Mouse (Mus musculus) midbrain, embryonic 11.5 days (tissue): Measurements from ENCODE around the gene Olfr583. TPM values are rescaled to one million over a fixed set of nuclear protein-coding genes. Genes with fewer than 3 reads are reported as not detected.

Source experiments
- ATAC-seq: fragments of 200-750 bp; cut with Nextera tagmentation; 2 replicates; pipeline ENCODE4 v1.8.0; 2017; ENCODE audit warnings: moderate TSS enrichment, moderate library complexity; ENCODE audit not compliant: low FRiP score
- DNase-seq: peaks from one replicate; pipeline ENCODE4 v3.0.0; 2015; ENCODE audit warnings: low spot score; ENCODE audit errors: missing footprints
- H3K27ac ChIP-seq: fragments of 300-500 bp; sonication (generic); 2 replicates; pipeline ENCODE4 v1.5.1; 2014; ENCODE audit warnings: low read depth, low read length
- H3K27me3 ChIP-seq: fragments of 300-500 bp; sonication (generic); 2 replicates; pipeline ENCODE4 v1.6.1; 2014; ENCODE audit warnings: mild to moderate bottlenecking, low read length, moderate library complexity, mixed read lengths; ENCODE audit not compliant: control insufficient read depth, insufficient read depth
- H3K36me3 ChIP-seq: fragments of 300-500 bp; sonication (generic); 2 replicates; pipeline ENCODE4 v1.6.1; 2014; ENCODE audit warnings: mild to moderate bottlenecking, low read length, moderate library complexity, mixed read lengths; ENCODE audit not compliant: control insufficient read depth, insufficient read depth
- H3K4me1 ChIP-seq: fragments of 300-500 bp; sonication (generic); 2 replicates; pipeline ENCODE4 v1.6.1; 2014; ENCODE audit warnings: low read length; ENCODE audit not compliant: control insufficient read depth, insufficient read depth
- H3K4me2 ChIP-seq: fragments of 300-500 bp; sonication (generic); 2 replicates; pipeline ENCODE4 v1.6.1; 2014; ENCODE audit warnings: mild to moderate bottlenecking, moderate library complexity
- H3K4me3 ChIP-seq: fragments of 300-500 bp; sonication (generic); 2 replicates; pipeline ENCODE4 v1.5.1; 2014; ENCODE audit warnings: low read depth, low read length
- H3K9ac ChIP-seq: fragments of 300-500 bp; sonication (generic); 2 replicates; pipeline ENCODE4 v1.6.1; 2014; ENCODE audit warnings: low read length
- H3K9me3 ChIP-seq: fragments of 300-500 bp; sonication (generic); 2 replicates; pipeline ENCODE4 v1.6.1; 2016; ENCODE audit warnings: low read length; ENCODE audit not compliant: control insufficient read depth
- WGBS: fragments of 180-500 bp; shearing (Covaris S2); extraction: QIAGEN DNeasy Blood & Tissue Kit; methylation state at CpG from one replicate; pipeline ENCODE4 v1.1.7; 2014; 5-methylcytosine and 5-hydroxymethylcytosine counted together
- polyA plus RNA-seq: library from polyadenylated mRNA; unstranded; fragments of >200 nt; fragmentation: Nextera tagmentation; extraction: Ambion mirVana; gene quantifications from 2 replicates; pipeline ENCODE4 v1.2.1, GENCODE M21; 2014

Olfr583 gene
- polyA plus RNA-seq: not detected in 2 replicates

DNA sequence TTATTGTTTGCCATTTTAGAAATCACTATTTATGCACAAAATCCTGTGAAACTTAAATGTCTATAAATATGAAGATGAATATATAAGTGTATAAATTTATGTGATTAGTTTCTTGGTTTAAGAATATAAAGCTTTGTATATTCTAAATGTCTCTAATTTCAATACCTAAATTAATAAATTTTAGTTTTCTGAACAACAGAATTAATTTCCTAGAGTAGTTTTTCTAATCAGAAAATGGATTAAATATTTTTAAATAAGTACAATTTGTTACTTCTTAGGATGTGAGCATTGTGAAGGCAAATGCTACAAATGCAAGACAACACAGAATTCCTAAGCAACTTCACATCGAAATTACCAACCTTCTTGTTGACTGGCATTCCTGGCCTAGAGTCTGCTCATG, at the start of gene Olfr583:
Gene Olfr583 (plus strand): TSS at position 301 of the 400 bp plus-strand sequence.
- DNase-seq: no peak
- Histone ChIP-seq H3K4me1 (no peaks in the 10 kb centered on the region), H3K9ac (no peak within 1 kb of the TSS), H3K9me3 (no peaks in the 10 kb centered on the region), H3K27ac (no peak within 1 kb of the TSS), H3K4me3 (no peak within 1 kb of the TSS), H3K27me3 (no peaks in the 10 kb centered on the region), H3K36me3 (no peaks in the 10 kb centered on the region), H3K4me2 (no peak within 1 kb of the TSS)
- ATAC-seq: no peak
- WGBS: 88% methylated on average over 1 of the region's 1 CpGs

DNA sequence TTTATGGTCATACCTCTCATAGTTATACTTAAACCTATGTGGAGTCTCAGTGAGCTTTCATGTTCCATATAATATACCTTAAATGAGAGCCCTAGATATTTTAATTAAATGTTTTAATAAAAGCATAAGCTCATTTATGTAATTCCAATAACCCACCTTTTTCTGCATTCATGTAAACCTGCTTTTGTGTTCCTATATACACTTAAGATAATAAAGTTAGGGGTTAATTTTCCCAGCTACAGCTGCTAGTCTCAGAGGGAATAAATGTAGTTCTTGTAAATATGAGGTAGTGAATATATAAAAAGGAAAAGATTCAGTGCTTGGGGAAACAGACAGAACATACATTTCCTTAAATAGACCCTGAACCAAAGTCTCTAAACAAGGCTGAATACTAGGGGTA, 13.4 kb upstream of the Olfr583 start, which contains the start of gene Olfr582:
Gene Olfr582 (plus strand): TSS at position 301 of the 400 bp plus-strand sequence.
- Histone ChIP-seq H3K36me3 (no peaks in the 10 kb centered on the region), H3K4me3 (no peak within 1 kb of the TSS), H3K27ac (no peak within 1 kb of the TSS), H3K27me3 (no peaks in the 10 kb centered on the region), H3K4me1 (no peaks in the 10 kb centered on the region), H3K4me2 (no peak within 1 kb of the TSS), H3K9me3 (no peaks in the 10 kb centered on the region), H3K9ac (no peak within 1 kb of the TSS)
- DNase-seq: no peak
- ATAC-seq: no peak

DNA sequence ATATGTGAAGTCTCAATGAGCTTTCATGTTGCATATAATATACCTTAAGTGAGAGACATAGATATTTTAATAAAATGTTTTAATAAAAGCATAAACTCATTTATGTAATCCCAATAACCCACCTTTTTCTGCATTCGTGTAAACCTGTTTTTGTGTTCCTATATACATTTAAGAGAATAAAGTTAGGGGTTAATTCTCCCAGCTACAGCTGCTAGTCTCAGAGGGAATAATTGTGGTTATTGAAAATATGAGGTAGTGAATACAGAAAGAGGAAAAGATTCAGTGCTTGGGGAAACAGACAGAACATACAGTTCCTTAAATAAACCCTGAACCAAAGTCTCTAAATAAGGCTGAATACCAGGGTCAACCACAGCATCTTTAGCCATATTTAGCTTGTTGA, 30.5 kb downstream of the Olfr583 start, which contains the start of gene Olfr584:
Gene Olfr584 (plus strand): TSS at position 301 of the 400 bp plus-strand sequence.
- 77% methylated on average over 1 of the region's 1 CpGs for WGBS
- Histone ChIP-seq H3K27me3 (no peaks in the 10 kb centered on the region), H3K4me3 (no peak within 1 kb of the TSS), H3K9ac (no peak within 1 kb of the TSS), H3K9me3 (no peaks in the 10 kb centered on the region), H3K4me1 (no peaks in the 10 kb centered on the region), H3K4me2 (no peak within 1 kb of the TSS), H3K36me3 (no peaks in the 10 kb centered on the region), H3K27ac (no peak within 1 kb of the TSS)
- ATAC-seq (no peak), DNase-seq (no peak)

DNA sequence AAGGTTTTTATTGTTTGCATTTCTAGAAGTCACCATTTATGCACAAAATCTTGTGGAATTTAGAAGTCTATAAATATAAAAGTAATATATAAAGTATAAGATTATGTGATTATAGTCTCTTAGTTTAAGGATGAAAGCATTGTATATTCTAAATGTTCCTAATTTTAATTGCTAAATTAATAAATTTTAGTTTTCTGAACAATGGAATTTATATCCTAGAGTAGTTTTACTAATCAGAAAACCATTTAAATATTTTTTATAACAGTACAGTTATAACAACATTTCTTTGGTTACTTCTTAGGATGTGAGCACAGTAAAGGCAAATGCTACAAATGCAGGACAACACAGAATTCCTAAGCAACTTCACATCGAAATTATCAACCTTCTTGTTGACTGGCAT, 46.3 kb downstream of the Olfr583 start, which contains the start of gene Olfr585:
Gene Olfr585 (plus strand): TSS at position 301 of the 400 bp plus-strand sequence.
- H3K36me3 ChIP-seq: no peaks in the 10 kb centered on the region
- 90% methylated on average over 1 of the region's 1 CpGs for WGBS
- no peak for DNase-seq
- no peak within 1 kb of the TSS for H3K4me3 ChIP-seq
- no peaks in the 10 kb centered on the region for H3K9me3 ChIP-seq
- H3K27ac ChIP-seq: no peak within 1 kb of the TSS
- H3K4me1 ChIP-seq: no peaks in the 10 kb centered on the region
- H3K9ac ChIP-seq: no peak within 1 kb of the TSS
- H3K4me2 ChIP-seq: no peak within 1 kb of the TSS
- no peaks in the 10 kb centered on the region for H3K27me3 ChIP-seq
- no peak for ATAC-seq

Other genes starting within 250 kb of the Olfr583 start
- not detected in 2 replicates for gene Olfr564, start 247.8 kb upstream of the Olfr583 start, polyA plus RNA-seq
- gene Olfr566, start 192.5 kb upstream of the Olfr583 start, polyA plus RNA-seq: not detected in 2 replicates
- gene Olfr568, start 174.2 kb upstream of the Olfr583 start, polyA plus RNA-seq: not detected in 2 replicates
- gene Olfr569, start 160.4 kb upstream of the Olfr583 start, polyA plus RNA-seq: not detected in 2 replicates
- not detected in 2 replicates for gene Olfr570, start 156.7 kb upstream of the Olfr583 start, polyA plus RNA-seq
- gene Olfr571, start 133.8 kb upstream of the Olfr583 start, polyA plus RNA-seq: 0.11 TPM in 1 of 2 replicates, not detected in the other
- gene Olfr572, start 126.9 kb upstream of the Olfr583 start, polyA plus RNA-seq: not detected in 2 replicates
- gene Olfr573-ps1, start 108.7 kb upstream of the Olfr583 start, polyA plus RNA-seq: not detected in 2 replicates
- gene Olfr574, start 102.8 kb upstream of the Olfr583 start, polyA plus RNA-seq: not detected in 2 replicates
- gene Olfr575, start 92.5 kb upstream of the Olfr583 start, polyA plus RNA-seq: not detected in 2 replicates
- gene Olfr576, start 88.6 kb upstream of the Olfr583 start, polyA plus RNA-seq: not detected in 2 replicates
- gene Olfr577, start 75.4 kb upstream of the Olfr583 start, polyA plus RNA-seq: not detected in 2 replicates
- gene Olfr578, start 62.0 kb upstream of the Olfr583 start, polyA plus RNA-seq: not detected in 2 replicates
- not detected in 2 replicates for gene Olfr582, start 13.3 kb upstream of the Olfr583 start, polyA plus RNA-seq
- not detected in 2 replicates for gene Olfr584, start 30.6 kb downstream of the Olfr583 start, polyA plus RNA-seq
- gene Olfr585, start 46.4 kb downstream of the Olfr583 start, polyA plus RNA-seq: not detected in 2 replicates
- gene Olfr586, start 74.3 kb downstream of the Olfr583 start, polyA plus RNA-seq: not detected in 2 replicates
- not detected in 2 replicates for gene Olfr588-ps1, start 89.6 kb downstream of the Olfr583 start, polyA plus RNA-seq
- gene Olfr589, start 105.1 kb downstream of the Olfr583 start, polyA plus RNA-seq: not detected in 2 replicates
- not detected in 2 replicates for gene Olfr591, start 127.0 kb downstream of the Olfr583 start, polyA plus RNA-seq
- not detected in 2 replicates for gene Olfr592, start 133.5 kb downstream of the Olfr583 start, polyA plus RNA-seq
- not detected in 2 replicates for gene Olfr593, start 160.6 kb downstream of the Olfr583 start, polyA plus RNA-seq
- not detected in 2 replicates for gene Olfr594, start 165.7 kb downstream of the Olfr583 start, polyA plus RNA-seq
- gene Usp17ld, start 201.2 kb downstream of the Olfr583 start, polyA plus RNA-seq: not detected in 2 replicates